Mouse (Mus musculus): ENCODE results near the gene Cdk8. TPM values are rescaled to one million over a fixed set of nuclear protein-coding genes. Genes with fewer than 3 reads are reported as not detected.
"Not testable (repeated sequence)": the region's sequence is repeated elsewhere in the genome, so short reads cannot be mapped to it uniquely, and the experiment has no call there.

Gene Cdk8
- polyA plus RNA-seq (2014; fragmentation: Nextera tagmentation; extraction: Ambion mirVana) = 28.4 and 29.8 TPM in 2 replicates

DNA sequence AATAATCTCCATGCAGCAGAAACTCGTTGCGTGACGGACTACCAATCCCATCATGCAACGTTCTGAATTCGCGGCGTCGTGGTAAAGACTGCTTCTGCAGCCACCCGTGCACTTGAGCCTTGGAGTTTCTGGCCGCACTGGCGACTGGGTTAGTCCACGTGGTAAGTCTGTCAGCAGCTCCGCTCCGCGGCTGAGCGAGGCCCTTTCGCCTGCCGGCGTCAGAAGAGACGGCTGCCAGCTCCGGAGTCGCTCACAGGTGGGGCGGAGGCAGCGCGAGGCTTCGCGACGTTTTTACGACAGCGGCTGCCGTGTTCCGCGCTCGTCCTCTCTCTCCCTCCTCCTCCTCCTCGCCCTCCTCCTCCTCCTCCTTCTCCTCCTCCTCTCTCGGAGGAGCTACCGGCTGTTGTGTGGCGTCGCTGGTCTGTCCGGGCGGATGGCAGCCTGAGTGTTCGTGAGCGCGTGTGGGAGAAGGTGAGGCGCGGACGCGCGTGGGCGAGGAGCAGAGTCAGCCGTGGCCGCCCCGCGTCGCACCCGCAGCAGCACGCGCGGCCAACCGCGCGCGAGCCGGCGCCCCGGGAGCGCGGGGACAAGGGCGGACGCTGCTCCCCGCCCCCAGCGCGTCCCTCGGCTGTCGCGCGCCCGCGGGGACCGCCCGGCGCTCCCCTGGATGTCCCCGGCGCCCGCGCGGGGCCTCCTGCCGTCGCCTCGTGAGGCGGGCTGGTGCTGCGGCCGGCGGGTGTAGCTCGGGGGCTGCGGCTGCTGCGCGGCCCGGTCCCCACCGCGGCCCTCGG lies at the start of gene Cdk8:
Gene Cdk8 (plus strand): TSS at position 367 of the 791 bp plus-strand sequence.
- H3K27me3 ChIP-seq (ENCODE audit: insufficient read depth, low read length) = no peaks in the 10 kb centered on the region
- H3K27ac ChIP-seq (ENCODE audit: low read depth) = peak within 1 kb of the TSS; percentile 96
- under 1% methylated on average over 85 of the region's 102 CpGs for WGBS
- DNase-seq = peak; percentile 97
- peak within 1 kb of the TSS; percentile 83 for H3K9ac ChIP-seq
- no peak for TF ChIP-seq CTCF (IDR thresholded peaks at IDR 0.05; ENCODE audit: low read depth)
- H3K4me1 ChIP-seq (ENCODE audit: insufficient read depth) = 0 out of 2 replicates have a peak, but pooled peaks cover 2% of the 10 kb centered on the region
- peak; percentile 90 for ATAC-seq (ENCODE audit: insufficient read depth)
- peak within 1 kb of the TSS; percentile 69 for H3K4me2 ChIP-seq
- no peaks in the 10 kb centered on the region for H3K36me3 ChIP-seq (ENCODE audit: insufficient read depth)
- H3K4me3 ChIP-seq (ENCODE audit: low read depth, low read length) = peak within 1 kb of the TSS; percentile 79
- H3K9me3 ChIP-seq (ENCODE audit: low read depth, low read length) = no peaks in the 10 kb centered on the region

DNA sequence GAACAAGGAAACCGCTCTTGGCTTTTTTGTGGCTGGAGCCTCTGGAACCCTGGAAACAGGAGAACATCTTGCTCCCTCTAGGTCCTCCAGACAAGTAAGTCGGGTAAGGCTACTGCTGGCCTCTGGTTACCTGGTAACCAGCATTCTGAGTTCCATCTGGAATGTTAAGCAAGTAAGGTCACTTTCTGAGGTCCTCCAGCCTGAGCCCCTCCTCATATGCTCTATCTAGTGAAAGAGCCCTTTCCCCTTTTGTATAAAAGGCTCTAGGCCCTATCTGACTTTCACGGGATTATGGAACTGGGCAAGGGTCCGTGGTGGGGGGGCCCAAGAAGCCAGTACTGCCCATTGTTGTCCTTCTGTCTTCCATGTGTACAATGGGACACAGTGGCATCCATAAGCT lies 45.8 kb upstream of the Cdk8 start, which contains the start of gene 1700001J03Rik:
Gene 1700001J03Rik (minus strand): TSS at position 101 of the 400 bp plus-strand sequence.
- not testable (repeated sequence) for H3K27ac ChIP-seq (ENCODE audit: low read depth); H3K36me3 ChIP-seq (ENCODE audit: insufficient read depth); H3K9ac ChIP-seq; H3K4me2 ChIP-seq; H3K9me3 ChIP-seq (ENCODE audit: low read depth, low read length); ATAC-seq (ENCODE audit: insufficient read depth); H3K4me3 ChIP-seq (ENCODE audit: low read depth, low read length); DNase-seq; H3K4me1 ChIP-seq (ENCODE audit: insufficient read depth); H3K27me3 ChIP-seq (ENCODE audit: insufficient read depth, low read length)
- WGBS = 74% methylated on average over 4 of the region's 4 CpGs

DNA sequence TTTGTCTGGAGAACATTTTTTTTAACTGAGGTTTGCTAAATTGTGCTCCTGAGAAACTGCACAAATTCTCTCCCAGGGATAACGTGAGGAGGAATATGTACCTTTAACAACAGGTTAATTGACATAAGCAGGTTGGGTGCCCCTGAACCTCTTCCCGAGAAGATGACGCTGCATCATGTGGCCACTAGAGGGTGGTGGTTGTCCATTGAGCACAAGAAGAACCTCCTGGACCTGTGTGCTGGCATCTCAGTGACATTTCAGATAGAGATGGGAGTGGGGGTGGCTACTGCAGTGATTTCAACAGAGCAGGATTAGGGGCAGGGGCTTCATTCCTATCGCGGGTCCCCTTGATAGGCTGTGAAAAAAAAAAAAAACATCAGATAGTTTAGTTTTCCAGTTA lies 43.6 kb upstream of the Cdk8 start:
- H3K27ac ChIP-seq (ENCODE audit: low read depth); H3K4me1 ChIP-seq (ENCODE audit: insufficient read depth); H3K9ac ChIP-seq; H3K27me3 ChIP-seq (ENCODE audit: insufficient read depth, low read length); H3K4me2 ChIP-seq; ATAC-seq (ENCODE audit: insufficient read depth); H3K4me3 ChIP-seq (ENCODE audit: low read depth, low read length); H3K36me3 ChIP-seq (ENCODE audit: insufficient read depth); H3K9me3 ChIP-seq (ENCODE audit: low read depth, low read length): not testable (repeated sequence)
- TF ChIP-seq CTCF (IDR thresholded peaks at IDR 0.05; ENCODE audit: low read depth) = peak; percentile 77
- DNase-seq = peak; percentile 72
- 21% methylated on average over 5 of the region's 5 CpGs for WGBS

DNA sequence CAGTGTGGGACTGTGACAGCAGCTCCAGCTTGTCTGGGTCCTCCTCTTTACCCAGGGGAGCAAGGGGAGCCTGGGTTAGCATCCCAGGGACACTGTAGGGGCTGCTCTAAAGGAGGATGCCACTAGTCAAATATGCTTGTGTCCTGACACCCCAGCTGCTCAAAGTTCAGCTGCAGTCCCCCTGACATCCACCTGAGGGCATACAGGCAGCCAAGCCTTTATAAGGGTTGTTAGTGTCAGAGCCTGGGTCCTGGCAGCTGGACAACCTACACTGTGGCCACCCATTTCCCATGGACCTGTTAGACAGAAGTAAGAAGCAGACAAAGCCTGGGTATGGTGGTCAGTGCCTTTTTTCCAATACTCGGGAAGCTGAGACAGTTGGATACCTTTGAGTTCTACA lies 42.9 kb upstream of the Cdk8 start:
- 0 out of 2 replicates have a peak, but pooled peaks have one; percentile 8 for TF ChIP-seq CTCF (IDR thresholded peaks at IDR 0.05; ENCODE audit: low read depth)
- Histone ChIP-seq H3K4me2 (no peak overlapping the region), H3K27ac (ENCODE audit: low read depth) (no peak overlapping the region), H3K9ac (no peak overlapping the region), H3K4me3 (ENCODE audit: low read depth, low read length) (no peak overlapping the region), H3K36me3 (ENCODE audit: insufficient read depth) (no peaks in the 10 kb centered on the region), H3K4me1 (ENCODE audit: insufficient read depth) (no peaks in the 10 kb centered on the region), H3K9me3 (ENCODE audit: low read depth, low read length) (no peaks in the 10 kb centered on the region), H3K27me3 (ENCODE audit: insufficient read depth, low read length) (no peaks in the 10 kb centered on the region)
- ATAC-seq (ENCODE audit: insufficient read depth) (no peak), DNase-seq (no peak)
- 83% methylated on average over 1 of the region's 1 CpGs for WGBS

DNA sequence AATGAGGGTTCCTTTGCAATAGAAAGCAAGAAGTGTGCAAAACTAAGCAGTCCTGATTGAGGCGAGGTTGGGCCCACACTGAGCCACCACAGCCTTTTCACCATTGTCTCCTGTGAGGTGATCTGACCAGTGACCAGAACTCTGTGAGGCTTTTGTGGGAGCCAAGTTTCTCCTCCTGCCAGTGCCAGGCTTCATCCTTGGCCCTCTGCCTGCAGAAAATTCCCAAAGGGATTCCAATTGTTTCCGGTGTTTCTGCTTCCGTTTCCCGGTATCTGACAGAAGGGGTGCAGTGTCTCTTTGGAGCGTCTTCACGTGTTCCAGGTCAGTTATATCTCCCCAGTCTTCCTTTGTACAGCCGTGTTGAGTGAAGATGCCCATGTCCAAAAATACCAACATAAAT lies 42.3 kb upstream of the Cdk8 start:
- Histone ChIP-seq H3K27me3 (ENCODE audit: insufficient read depth, low read length) (no peaks in the 10 kb centered on the region), H3K4me3 (ENCODE audit: low read depth, low read length) (no peak overlapping the region), H3K9ac (no peak overlapping the region), H3K27ac (ENCODE audit: low read depth) (no peak overlapping the region), H3K36me3 (ENCODE audit: insufficient read depth) (no peaks in the 10 kb centered on the region), H3K4me1 (ENCODE audit: insufficient read depth) (no peaks in the 10 kb centered on the region), H3K9me3 (ENCODE audit: low read depth, low read length) (no peaks in the 10 kb centered on the region), H3K4me2 (no peak overlapping the region)
- no peak for ATAC-seq (ENCODE audit: insufficient read depth)
- TF ChIP-seq CTCF (IDR thresholded peaks at IDR 0.05; ENCODE audit: low read depth) = no peak
- no peak for DNase-seq
- 86% methylated on average over 7 of the region's 7 CpGs for WGBS

DNA sequence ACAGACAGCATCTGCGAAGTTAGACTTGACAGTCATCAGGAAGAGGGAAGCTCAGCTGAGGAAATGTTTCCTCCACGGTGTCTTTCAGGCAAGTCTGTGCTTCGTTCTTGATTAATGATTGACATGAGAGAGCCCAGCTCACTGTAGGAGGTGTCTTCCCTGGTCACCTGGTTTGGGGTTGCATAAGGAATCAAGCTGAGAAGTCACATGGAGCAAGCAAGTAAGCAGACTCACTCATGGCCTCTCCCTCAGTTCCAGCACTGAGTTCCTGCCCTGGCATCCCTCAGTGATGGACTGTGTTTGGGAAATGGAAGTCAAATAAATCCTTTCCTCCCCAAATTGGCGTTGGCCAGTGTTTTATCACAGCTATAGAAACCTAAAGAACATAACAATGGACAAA lies 40.9 kb upstream of the Cdk8 start:
- TF ChIP-seq CTCF (IDR thresholded peaks at IDR 0.05; ENCODE audit: low read depth) = no peak
- no peaks in the 10 kb centered on the region for H3K9me3 ChIP-seq (ENCODE audit: low read depth, low read length)
- DNase-seq (no peak), ATAC-seq (ENCODE audit: insufficient read depth) (no peak)
- no peaks in the 10 kb centered on the region for H3K27me3 ChIP-seq (ENCODE audit: insufficient read depth, low read length)
- H3K4me1 ChIP-seq (ENCODE audit: insufficient read depth) = no peaks in the 10 kb centered on the region
- no peak overlapping the region for H3K27ac ChIP-seq (ENCODE audit: low read depth)
- no peak overlapping the region for H3K4me2 ChIP-seq
- no peak overlapping the region for H3K9ac ChIP-seq
- 49% methylated on average over 4 of the region's 4 CpGs for WGBS
- no peaks in the 10 kb centered on the region for H3K36me3 ChIP-seq (ENCODE audit: insufficient read depth)
- H3K4me3 ChIP-seq (ENCODE audit: low read depth, low read length) = no peak overlapping the region

DNA sequence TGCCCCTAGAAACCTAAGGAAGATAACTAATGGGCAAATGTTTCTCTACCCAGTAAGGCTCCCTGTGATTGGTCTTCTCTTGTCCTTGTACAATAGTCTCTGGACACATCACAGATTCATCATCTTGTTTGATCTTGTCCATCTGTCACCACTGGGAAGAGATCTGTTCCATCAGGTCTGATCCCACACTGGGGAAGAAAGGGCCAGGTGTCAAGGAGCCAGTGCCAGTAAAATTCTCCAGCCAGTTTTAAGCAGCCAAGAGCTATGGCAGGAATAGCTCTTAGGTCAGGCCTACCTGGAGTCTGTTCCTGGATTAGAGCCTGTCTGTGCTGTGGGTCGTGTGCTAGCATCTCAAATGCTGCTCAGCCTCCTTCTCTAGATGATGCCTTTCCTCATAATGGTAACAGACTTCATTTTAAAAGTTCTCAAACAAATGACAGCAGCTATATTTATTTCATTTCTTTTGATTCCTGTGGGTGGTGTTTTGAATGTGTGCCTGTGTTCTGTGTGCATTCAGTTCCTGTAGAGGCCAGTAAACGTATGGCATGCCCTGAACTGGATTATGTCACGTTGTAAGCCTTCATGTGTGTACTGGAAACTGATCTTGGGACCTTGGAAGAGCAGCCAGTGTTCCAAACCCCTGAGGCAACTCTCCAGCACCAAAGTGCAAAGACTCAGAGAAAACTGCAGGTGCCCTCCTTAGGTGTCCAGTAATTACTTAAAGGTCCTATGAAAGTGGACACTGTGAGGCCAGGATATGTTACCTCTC lies 40.3 kb upstream of the Cdk8 start:
- no peaks in the 10 kb centered on the region for H3K27me3 ChIP-seq (ENCODE audit: insufficient read depth, low read length)
- H3K4me2 ChIP-seq = no peak overlapping the region
- no peaks in the 10 kb centered on the region for H3K9me3 ChIP-seq (ENCODE audit: low read depth, low read length)
- ATAC-seq (ENCODE audit: insufficient read depth) (no peak), DNase-seq (no peak)
- no peaks in the 10 kb centered on the region for H3K36me3 ChIP-seq (ENCODE audit: insufficient read depth)
- no peak for TF ChIP-seq CTCF (IDR thresholded peaks at IDR 0.05; ENCODE audit: low read depth)
- H3K4me1 ChIP-seq (ENCODE audit: insufficient read depth) = no peaks in the 10 kb centered on the region
- 48% methylated on average over 3 of the region's 3 CpGs for WGBS
- H3K9ac ChIP-seq = no peak overlapping the region
- no peak overlapping the region for H3K27ac ChIP-seq (ENCODE audit: low read depth)
- H3K4me3 ChIP-seq (ENCODE audit: low read depth, low read length) = no peak overlapping the region

Data from lung, embryonic 14.5 days (tissue).